Mouse (Mus musculus) limb, embryonic 14.5 days (tissue): ENCODE data around the gene Kdm2b. TPM values are rescaled to one million over a fixed set of nuclear protein-coding genes. Genes with fewer than 3 reads are reported as not detected.

Source experiments
- ATAC-seq: fragments of 200-750 bp; cut with Nextera tagmentation; 2 replicates; pipeline ENCODE4 v1.8.0; 2017; ENCODE audit warnings: low read depth, moderate number of reproducible peaks, moderate TSS enrichment; ENCODE audit not compliant: low FRiP score
- DNase-seq: peaks from one replicate; pipeline ENCODE4 v3.0.0-alpha.2; 2015; ENCODE audit warnings: low spot score
- H3K27ac ChIP-seq: fragments of 300-500 bp; sonication (generic); replicated peaks from 2 replicates; pipeline ENCODE4 v1.5.1; 2014; ENCODE audit warnings: low read depth, mild to moderate bottlenecking, low read length, moderate library complexity, mixed read lengths
- H3K27me3 ChIP-seq: fragments of 300-500 bp; sonication (generic); 2 replicates; pipeline ENCODE4 v1.6.1; 2014; ENCODE audit warnings: low read length, mixed read lengths; ENCODE audit not compliant: control insufficient read depth, insufficient read depth
- H3K36me3 ChIP-seq: fragments of 300-500 bp; sonication (generic); 2 replicates; pipeline ENCODE4 v1.6.1; 2014; ENCODE audit warnings: mild to moderate bottlenecking, low read length, moderate library complexity, mixed read lengths; ENCODE audit not compliant: control insufficient read depth, insufficient read depth
- H3K4me1 ChIP-seq: fragments of 300-500 bp; sonication (generic); 2 replicates; pipeline ENCODE4 v1.6.1; 2014; ENCODE audit warnings: antibody characterized with exemption, low read length, mixed read lengths; ENCODE audit not compliant: control insufficient read depth, insufficient read depth
- H3K4me2 ChIP-seq: fragments of 300-500 bp; sonication (generic); replicated peaks from 2 replicates; pipeline ENCODE4 v1.6.1; 2014; ENCODE audit warnings: low read depth, mild to moderate bottlenecking, low read length, moderate library complexity; ENCODE audit not compliant: severe bottlenecking
- H3K4me3 ChIP-seq: fragments of 300-500 bp; sonication (generic); replicated peaks from 2 replicates; pipeline ENCODE4 v1.5.1; 2014; ENCODE audit warnings: low read length
- H3K9ac ChIP-seq: fragments of 300-500 bp; sonication (generic); 2 replicates; pipeline ENCODE4 v1.6.1; 2014; ENCODE audit warnings: mild to moderate bottlenecking, low read depth, low read length, moderate library complexity; ENCODE audit not compliant: severe bottlenecking
- H3K9me3 ChIP-seq: fragments of 300-500 bp; sonication (generic); 2 replicates; pipeline ENCODE4 v1.6.1; 2016; ENCODE audit warnings: low read length; ENCODE audit not compliant: control insufficient read depth
- POLR2A ChIP-seq: fragments of 200-500 bp; IDR thresholded peaks from 2 replicates; pipeline ENCODE4 v1.8.0; 2012; ENCODE audit warnings: inconsistent platforms, mild to moderate bottlenecking, moderate library complexity, borderline replicate concordance; ENCODE audit not compliant: insufficient read depth, insufficient read length; ENCODE audit errors: extremely low read depth
- WGBS: fragments of 180-500 bp; shearing (Covaris S2); extraction: QIAGEN DNeasy Blood & Tissue Kit; methylation state at CpG from one replicate; pipeline ENCODE4 v1.1.7; 2014; 5-methylcytosine and 5-hydroxymethylcytosine counted together
- polyA plus RNA-seq, 2 experiments: library from polyadenylated mRNA; depleted of rRNA in 1 of 2; stranded (reverse) in 1 of 2; unstranded in 1 of 2; fragments of >200 nt; fragmentation: Nextera tagmentation in 1 of 2; extraction: Ambion mirVana in 1 of 2; gene quantifications; 2 replicates each; pipeline versions ENCODE4 v1.2.1 to v1.2.3; 2012 to 2014

The Kdm2b gene
- polyA plus RNA-seq, 2 experiments = 37.0 to 40.9 TPM

DNA sequence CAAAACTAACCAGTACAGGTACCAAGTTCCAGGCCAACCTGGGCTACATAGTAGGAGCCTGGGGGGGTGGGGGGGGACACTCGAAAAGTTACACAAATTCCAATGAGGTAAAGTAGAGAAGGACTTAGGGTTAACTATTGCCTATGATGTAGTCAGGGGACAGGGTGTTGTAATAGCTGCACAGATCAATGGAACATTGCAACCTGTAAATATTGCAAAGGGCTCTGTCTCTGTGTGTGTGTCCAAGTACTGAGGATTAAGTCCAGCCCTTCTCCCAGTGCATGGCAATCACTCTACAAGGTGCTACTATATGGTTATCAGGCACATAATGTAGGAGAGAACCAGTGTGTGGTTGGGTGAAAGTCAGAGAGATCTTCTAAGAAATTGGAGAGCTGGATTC is 11.3 kb upstream of the Kdm2b start:
- WGBS = 67% methylated on average over 1 of the region's 1 CpGs
- no peak overlapping the region for H3K27ac ChIP-seq
- H3K4me2 ChIP-seq = no peak overlapping the region
- no peaks in the 10 kb centered on the region for H3K36me3 ChIP-seq
- DNase-seq = no peak
- no peak overlapping the region for H3K9ac ChIP-seq
- no peak for TF ChIP-seq POLR2A
- H3K9me3 ChIP-seq = no peaks in the 10 kb centered on the region
- no peak for ATAC-seq
- no peak overlapping the region for H3K4me3 ChIP-seq
- H3K27me3 ChIP-seq = no peaks in the 10 kb centered on the region
- H3K4me1 ChIP-seq = no peaks in the 10 kb centered on the region

DNA sequence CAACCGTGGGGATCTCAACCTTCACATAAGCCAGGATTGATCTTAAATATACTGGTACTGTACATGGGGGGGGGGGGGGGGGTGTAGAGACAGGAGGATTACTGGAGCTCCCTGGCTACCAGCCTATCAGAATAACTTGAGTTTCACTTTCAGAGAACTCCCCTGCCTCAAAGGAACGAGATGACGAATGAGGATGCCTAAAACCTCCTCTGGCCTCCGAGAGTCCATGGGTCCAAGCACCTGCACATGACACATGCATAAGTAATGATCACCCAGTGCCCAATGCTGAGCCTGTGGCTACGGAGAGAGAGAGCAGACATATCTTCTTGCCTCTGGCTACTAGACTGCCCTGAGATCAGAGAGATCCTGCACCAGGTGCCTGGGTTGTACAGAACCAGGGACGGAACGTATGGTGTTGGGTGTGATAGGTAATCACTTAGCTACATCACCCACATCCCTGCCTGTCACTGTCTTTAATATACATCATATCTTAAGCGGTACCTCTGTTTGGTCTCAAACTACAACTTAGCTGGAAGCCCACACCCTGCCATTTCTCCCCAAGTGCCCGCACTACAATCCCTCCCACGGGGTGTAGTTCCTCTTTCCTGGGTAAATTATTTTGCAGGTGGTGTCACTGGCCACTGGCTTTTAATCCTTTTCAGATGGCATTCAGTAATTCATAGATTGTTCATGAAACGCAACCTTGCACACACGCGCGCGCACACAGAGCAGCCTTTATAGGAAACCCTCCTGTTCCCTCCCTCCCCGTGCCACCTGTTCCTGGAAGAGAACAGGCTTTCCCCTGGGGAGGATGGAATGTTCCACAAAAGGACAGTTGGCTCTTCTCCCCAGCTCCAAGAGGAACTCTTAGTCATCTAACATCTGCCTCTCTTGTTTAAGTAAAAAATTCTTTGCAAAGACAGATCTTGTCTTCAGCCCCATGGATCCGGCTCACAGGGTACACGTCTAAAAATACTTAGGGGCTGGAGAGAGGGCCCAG is 7.9 kb upstream of the Kdm2b start:
- DNase-seq (no peak), ATAC-seq (peak; percentile 31; the same call in 1 of the 2 replicates)
- Histone ChIP-seq H3K36me3 (no peaks in the 10 kb centered on the region), H3K4me2 (no peak overlapping the region), H3K27ac (no peak overlapping the region), H3K4me3 (no peak overlapping the region), H3K27me3 (no peaks in the 10 kb centered on the region), H3K9ac (no peak overlapping the region; the same call in 1 of the 2 replicates), H3K9me3 (no peaks in the 10 kb centered on the region), H3K4me1 (peaks cover 9% of the 10 kb centered on the region)
- no peak for TF ChIP-seq POLR2A
- 74% methylated on average over 18 of the region's 18 CpGs for WGBS

DNA sequence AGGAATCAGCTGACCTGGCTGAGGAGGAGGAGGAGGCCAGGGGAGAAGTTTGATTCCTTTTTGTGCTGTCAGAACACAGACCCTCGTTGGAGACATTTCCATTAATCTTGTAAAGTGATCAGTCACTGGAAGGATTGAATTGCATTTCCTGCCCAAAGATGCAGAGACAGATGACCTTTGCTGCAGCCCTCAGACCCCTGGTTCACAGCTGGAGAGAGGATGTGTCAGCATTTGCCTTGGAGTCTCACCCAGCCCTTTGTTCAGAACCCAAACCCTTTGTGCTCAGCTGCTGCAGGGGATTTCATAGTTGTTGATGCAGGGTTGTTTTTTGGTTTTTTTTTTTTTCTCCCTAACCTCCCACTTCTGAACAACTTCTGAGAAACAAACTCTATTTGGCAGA is 5.3 kb upstream of the Kdm2b start:
- Histone ChIP-seq H3K36me3 (no peaks in the 10 kb centered on the region), H3K9me3 (no peaks in the 10 kb centered on the region), H3K27me3 (no peaks in the 10 kb centered on the region), H3K4me3 (peak overlapping the region; percentile 19), H3K4me1 (peaks cover 12% of the 10 kb centered on the region), H3K9ac (no peak overlapping the region; the same call in 1 of the 2 replicates), H3K4me2 (no peak overlapping the region), H3K27ac (peak overlapping the region; percentile 43; the same call in 1 of the 2 replicates)
- ATAC-seq (peak; percentile 2; the same call in 1 of the 2 replicates), DNase-seq (no peak)
- WGBS = 10% methylated on average over 1 of the region's 1 CpGs
- TF ChIP-seq POLR2A = no peak

DNA sequence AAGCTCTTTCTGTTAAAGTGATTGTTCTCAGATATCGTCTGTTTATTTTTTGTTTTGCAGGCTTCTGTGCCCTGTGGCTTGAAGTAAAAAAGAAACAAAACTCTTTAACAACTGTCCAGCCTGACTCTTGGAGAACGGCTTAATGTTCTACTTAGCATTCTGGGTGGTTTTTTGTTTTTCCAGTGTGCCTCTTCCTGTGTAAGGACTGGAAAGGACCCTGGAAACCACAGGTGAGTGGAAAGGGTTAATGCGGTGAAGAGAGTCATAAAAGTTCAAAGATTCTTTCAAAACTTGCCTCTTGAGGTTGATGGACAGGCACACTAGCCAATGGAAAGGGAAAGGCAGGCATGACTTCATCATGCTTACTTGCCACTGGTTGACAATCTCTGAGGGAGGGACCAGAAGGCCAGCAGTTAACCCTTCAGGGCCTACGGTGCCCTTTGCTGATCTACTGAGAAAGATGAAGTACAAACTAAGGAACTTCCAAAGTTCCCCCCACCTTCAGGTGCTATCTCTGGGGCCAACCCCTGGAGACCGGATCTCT is 4.8 kb upstream of the Kdm2b start:
- peak overlapping the region; percentile 39 for H3K4me2 ChIP-seq
- WGBS = 3% methylated on average over 5 of the region's 5 CpGs
- peaks cover 15% of the 10 kb centered on the region for H3K4me1 ChIP-seq
- H3K9ac ChIP-seq = peak overlapping the region; percentile 40
- DNase-seq (peak; percentile 99), ATAC-seq (peak; percentile 96)
- no peaks in the 10 kb centered on the region for H3K27me3 ChIP-seq
- no peak for TF ChIP-seq POLR2A
- peak overlapping the region; percentile 19 for H3K4me3 ChIP-seq
- peak overlapping the region; percentile 72 for H3K27ac ChIP-seq
- H3K36me3 ChIP-seq = no peaks in the 10 kb centered on the region
- no peaks in the 10 kb centered on the region for H3K9me3 ChIP-seq

DNA sequence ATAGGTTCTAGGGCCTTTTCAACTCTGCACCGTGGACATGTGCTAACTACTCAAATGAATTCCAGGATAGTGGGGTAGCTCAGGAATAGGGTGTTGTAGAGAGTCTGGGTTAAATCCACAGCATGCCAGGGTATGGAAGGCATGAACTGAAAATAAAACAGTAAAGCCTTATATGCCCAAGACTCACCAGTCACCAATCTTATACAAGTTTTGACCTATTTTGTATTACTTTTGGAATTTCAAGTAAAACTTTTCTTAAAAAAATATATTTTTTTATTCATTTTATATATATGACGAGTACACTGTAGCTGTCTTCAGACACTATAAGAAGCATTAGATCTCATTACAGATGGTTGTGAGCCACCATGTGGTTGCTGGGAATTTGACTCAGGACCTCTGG is 4.2 kb upstream of the Kdm2b start:
- 16% methylated on average over 2 of the region's 2 CpGs for WGBS
- Histone ChIP-seq H3K4me2 (peak overlapping the region; percentile 39), H3K4me1 (peaks cover 15% of the 10 kb centered on the region), H3K9me3 (no peaks in the 10 kb centered on the region), H3K36me3 (no peaks in the 10 kb centered on the region), H3K4me3 (peak overlapping the region; percentile 19), H3K27me3 (no peaks in the 10 kb centered on the region), H3K9ac (peak overlapping the region; percentile 40), H3K27ac (peak overlapping the region; percentile 72)
- no peak for ATAC-seq
- no peak for TF ChIP-seq POLR2A
- no peak for DNase-seq
